Mouse (Mus musculus) neutrophil, adult 59 days (primary cell): ENCODE results near the gene Atxn7l3. TPM values are rescaled to one million over a fixed set of nuclear protein-coding genes. Genes with fewer than 3 reads are reported as not detected.

Source experiments
- total RNA-seq, 2 experiments: library from RNA; stranded (reverse); gene quantifications; 1 replicate in 1 of 2; 2 replicates in 1 of 2; pipeline ENCODE4 v1.2.4; 2023

Gene Atxn7l3
- total RNA-seq: 10 to 100 TPM; 67.1 to 69.7 TPM

DNA sequence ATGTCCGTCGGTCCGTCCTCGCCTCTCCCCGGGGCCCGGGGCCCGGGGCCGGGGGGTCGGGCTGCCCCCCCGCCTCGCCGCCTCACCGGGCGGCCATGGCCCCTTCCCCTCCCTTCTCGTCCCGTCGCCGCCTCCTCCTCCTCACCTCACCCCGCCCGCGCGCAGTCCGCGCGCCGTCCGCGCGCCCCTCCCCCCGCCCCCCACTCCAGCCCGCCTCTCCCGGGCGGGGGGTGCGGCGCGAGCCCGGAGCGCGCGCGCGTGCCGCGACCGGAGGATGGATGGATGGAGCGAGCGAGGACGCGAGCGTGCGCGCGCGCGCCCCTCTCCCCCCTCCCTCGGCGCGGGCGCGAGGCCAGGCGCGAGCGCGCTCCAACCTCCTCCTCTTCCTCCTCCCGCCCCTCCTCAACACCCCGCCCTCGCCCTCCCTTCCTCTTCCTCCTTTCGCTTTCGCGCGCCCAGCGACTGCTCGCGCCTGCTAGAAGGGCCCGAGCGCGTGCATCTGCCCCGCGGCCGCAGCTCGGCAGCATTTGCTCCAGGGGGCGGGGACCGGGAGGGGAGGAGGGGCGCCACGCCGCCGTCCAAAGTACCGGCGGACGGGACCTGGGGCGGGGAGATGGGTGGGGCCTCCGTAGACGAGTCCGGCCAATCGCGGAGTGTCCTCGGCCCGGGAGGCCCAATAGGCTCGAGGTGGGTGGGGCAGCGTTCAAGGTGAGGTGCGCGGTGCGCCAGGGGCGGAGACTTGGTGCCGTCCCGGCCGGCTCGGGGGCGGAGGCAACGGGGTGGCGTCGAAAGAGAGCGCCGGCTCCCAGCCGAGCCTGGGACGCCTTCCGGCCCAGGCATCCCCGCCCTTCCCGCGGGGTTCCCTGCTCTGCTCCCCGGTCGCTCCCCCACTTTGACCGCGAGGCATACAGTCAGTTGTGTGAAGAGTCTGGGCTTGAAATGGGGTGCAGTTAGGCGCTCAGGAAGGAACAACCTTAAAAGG, at the start of gene Atxn7l3:
Gene Atxn7l3, minus strand, starts transcription at position 141 of the 982 bp plus-strand sequence.

DNA sequence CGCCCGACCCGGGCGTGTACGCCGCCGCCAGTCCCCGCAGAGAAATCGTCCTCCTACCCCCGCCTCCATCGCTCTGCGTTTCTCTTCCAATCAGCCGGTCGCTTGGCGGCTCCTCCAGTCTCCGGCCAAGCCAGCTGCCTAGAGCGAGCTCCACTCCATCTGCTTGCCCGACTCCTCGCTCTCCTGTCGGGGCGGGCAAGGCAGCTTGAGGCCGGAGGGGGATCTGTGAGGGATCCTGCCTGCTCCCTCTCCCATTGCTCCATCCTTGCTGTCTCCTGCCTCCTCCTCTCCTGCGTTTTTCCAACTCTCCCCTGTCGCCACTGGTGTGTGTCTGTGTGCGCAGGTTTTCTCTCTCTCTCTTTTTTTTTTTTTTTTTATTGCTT, 23.0 kb upstream of the Atxn7l3 start, which contains the start of gene Ubtf:
Gene Ubtf, minus strand, starts transcription at position 333 of the 383 bp plus-strand sequence.

DNA sequence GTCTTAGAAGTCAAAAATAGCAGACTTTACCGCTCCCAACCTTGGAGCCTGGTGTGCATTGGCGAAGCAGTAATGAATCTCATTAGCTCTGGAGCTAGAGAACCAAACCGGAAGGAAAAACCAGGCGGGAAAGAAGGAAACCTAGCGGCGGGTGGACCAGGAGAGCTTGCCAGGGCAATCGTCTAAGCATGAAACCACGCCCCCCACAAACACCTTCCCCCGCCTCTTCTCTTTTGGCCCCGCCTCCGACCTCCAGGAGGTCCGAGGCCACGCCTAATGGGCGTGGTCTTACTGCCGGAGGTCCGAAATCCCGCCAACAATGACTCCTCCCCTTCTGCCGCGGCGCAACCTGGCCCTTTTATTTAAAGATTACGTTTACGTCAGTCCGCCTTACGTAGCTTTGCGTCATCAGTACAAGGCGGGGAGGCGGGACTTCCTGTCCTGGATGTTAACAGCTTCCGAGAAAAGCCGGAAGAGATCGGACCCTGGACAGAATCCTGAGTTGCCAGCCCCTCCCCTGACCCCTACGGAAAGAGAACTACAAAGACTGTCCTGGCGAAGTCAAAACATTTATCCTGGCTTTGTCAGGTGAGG, 11.8 kb downstream of the Atxn7l3 start, which contains the start of gene Tmub2:
Gene Tmub2, plus strand, starts transcription at position 431 of the 594 bp plus-strand sequence.

DNA sequence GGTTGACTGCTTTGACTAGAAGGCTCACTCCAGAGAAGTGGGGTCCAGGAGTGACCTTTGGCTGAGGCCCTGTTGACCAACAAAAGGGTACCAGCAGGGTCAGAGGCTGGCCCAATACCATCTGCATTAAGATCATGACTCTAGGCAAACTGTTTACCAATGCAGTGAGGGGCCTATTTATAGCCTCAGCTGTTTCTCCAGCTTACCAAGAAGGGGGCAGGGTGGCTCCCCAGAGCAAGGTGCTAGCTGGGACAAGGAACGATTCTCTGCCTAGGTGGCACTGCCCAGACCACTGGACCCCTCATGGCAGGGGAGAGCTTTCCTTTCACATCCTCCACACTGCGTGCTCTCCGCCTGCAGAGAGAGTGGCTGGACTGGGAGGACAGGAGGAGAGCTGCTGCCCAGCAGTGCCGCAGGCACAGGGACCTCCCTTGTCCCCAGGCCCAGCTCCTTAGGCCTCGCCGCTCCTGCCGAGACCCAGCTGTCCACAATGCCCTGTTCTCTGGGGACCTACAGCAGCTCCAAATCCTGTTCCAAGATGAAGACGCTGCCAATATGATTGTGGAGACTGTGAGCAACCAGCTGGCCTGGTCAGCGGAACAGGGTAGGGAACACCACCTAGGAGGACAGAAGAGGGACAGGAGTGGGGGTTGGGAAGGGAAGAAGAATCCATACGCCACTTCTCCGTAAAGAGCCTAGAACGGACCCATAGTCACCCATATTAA, 27.7 kb downstream of the Atxn7l3 start, which contains the start of gene Asb16:
Gene Asb16, plus strand, starts transcription at position 224 of the 725 bp plus-strand sequence.

DNA sequence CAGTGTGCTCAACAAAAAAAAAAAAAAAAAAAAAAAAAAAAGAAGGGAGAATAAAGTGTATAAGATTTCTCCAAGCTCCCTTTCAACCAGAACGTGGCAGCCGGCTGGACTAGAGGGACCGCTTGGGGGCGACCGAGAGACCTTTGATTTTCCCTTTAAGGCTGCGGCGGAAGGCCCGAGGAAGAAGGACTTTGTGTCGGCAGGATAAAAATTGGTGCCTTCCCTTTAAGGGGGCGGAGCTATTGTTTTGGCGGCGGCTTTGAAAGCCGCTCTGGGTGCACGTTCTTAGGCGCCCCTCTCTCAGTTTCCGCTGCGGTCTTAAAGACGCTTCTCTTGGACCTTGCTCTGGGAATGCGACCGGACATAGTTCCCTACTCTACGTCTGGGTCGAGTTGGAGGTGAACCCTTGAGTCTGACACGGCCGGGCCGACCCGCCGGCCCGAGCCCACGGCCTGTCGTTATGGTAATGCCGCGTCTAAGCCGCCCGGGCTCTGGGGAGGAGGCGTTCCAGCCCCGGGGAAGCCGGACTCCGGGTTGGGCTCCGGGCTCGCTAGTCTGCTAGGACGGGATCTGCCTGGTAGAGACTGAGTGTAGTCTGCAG, 47.7 kb downstream of the Atxn7l3 start, which contains the start of gene BC030867:
Gene BC030867, plus strand, starts transcription at position 253 of the 601 bp plus-strand sequence.

Other genes starting within 250 kb of the Atxn7l3 start
- 1 to 10 TPM in 1 of 2 experiments, under 1 TPM in 1; 0.29 to 1.9 TPM for gene Mpp2, start 208.1 kb downstream of the Atxn7l3 start, total RNA-seq
- not detected for gene Ppy, start 195.3 kb downstream of the Atxn7l3 start, total RNA-seq
- not detected for gene Pyy, start 188.8 kb downstream of the Atxn7l3 start, total RNA-seq
- gene Nags, start 151.1 kb downstream of the Atxn7l3 start, total RNA-seq: under 1 TPM; 0.18 to 0.20 TPM
- 10 to 100 TPM in 1 of 2 experiments, 1 to 10 TPM in 1; 7.4 to 12.2 TPM for gene Tmem101, start 140.2 kb downstream of the Atxn7l3 start, total RNA-seq
- gene Lsm12, start 111.3 kb downstream of the Atxn7l3 start, total RNA-seq: 10 to 100 TPM; 33.8 to 37.9 TPM
- 10 to 100 TPM; 16.8 to 25.2 TPM for gene G6pc3, start 107.0 kb downstream of the Atxn7l3 start, total RNA-seq
- 100 to 1,000 TPM; 112 to 127 TPM for gene Hdac5, start 66.5 kb downstream of the Atxn7l3 start, total RNA-seq
- 1 to 10 TPM; 7.2 to 8.2 TPM for gene BC030867, start 47.7 kb downstream of the Atxn7l3 start, total RNA-seq
- gene Asb16, start 27.9 kb downstream of the Atxn7l3 start, total RNA-seq: not detected
- 10 to 100 TPM; 46.1 to 54.7 TPM for gene Tmub2, start 11.7 kb downstream of the Atxn7l3 start, total RNA-seq
- gene Ubtf, start 23.1 kb upstream of the Atxn7l3 start, total RNA-seq: 10 to 100 TPM; 80.3 to 84.1 TPM
- 10 to 100 TPM; 28.8 to 68.2 TPM for gene Slc4a1, start 69.6 kb upstream of the Atxn7l3 start, total RNA-seq
- gene Rundc3a, start 96.8 kb upstream of the Atxn7l3 start, total RNA-seq: under 1 TPM in 1 of 2 experiments, not detected in 1; 0.40 TPM
- 10 to 100 TPM; 45.4 to 56.9 TPM for gene Slc25a39, start 111.3 kb upstream of the Atxn7l3 start, total RNA-seq
- 100 to 1,000 TPM; 308 to 361 TPM for gene Grn, start 133.7 kb upstream of the Atxn7l3 start, total RNA-seq
- gene Fam171a2, start 151.1 kb upstream of the Atxn7l3 start, total RNA-seq: under 1 TPM in 1 of 2 experiments, not detected in 1; 0.38 TPM
- 10 to 100 TPM; 11.8 to 19.6 TPM for gene Itga2b, start 173.5 kb upstream of the Atxn7l3 start, total RNA-seq